Mouse (Mus musculus) brain, embryonic 18.5 days (tissue): Measurements from ENCODE around the gene Fam187a.

Experiments
- DNase-seq: peaks from one replicate; pipeline ENCODE4 v3.0.0-alpha.2; 2012; ENCODE audit warnings: low read depth, low spot score

The Fam187a gene

DNA sequence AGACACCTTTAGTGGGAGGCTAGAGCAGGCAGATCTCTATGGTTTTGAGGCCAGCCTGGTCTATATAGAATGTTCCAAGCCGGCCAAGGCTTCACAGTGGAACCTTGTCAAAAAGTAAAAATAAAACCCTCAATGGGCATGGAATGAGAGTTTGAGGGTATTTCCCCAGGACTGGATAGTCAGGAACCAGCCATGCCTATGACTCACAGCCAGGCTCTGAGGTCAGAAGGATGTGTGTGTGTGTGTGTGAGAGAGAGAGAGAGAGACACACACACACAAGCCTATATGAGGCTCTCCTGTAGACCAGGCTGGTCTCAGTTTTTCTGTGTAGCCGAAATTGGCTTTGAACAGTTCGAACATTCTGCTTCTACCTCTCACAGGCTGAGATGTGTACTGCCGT is 9.7 kb downstream of the Fam187a start:
- DNase-seq: no peak

GRCm38 (mm10) chr11:102895779-102896178 is 10.8 kb downstream of the Fam187a start:
- no peak for DNase-seq

- DNase-seq: no peak
These were observed 11.7 kb downstream of the Fam187a start for GRCm38 (mm10) chr11:102896641-102897040.

- DNase-seq: no peak
These were observed 13.4 kb downstream of the Fam187a start for GRCm38 (mm10) chr11:102898408-102898807.

- no peak for DNase-seq
These were observed 15.8 kb downstream of the Fam187a start, which contains the start of gene Gfap for GRCm38 (mm10) chr11:102900763-102901162. TSS of gene Gfap (minus strand) at chr11:102900912.

- no peak for DNase-seq
These were observed 16.2 kb downstream of the Fam187a start for GRCm38 (mm10) chr11:102901199-102901598.

DNA sequence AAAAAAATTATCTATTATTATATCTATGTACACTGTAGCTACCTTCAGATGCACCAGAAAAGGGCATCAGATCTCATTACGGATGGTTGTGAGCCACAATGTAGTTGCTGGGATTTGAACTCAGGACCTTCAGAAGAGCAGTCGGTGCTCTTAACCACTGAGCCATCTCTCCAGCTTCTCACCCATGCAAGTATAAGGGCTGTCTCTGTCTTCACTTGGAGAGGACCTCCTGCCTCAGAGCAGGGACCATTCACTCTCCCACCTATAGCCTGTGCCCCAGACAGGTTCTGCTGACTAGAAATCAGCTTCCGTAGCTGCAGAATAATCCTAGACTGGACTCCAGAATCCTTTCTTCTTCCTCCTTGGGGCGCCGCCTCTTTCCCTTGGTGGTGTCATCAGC is 17.1 kb downstream of the Fam187a start:
- DNase-seq: no peak

DNA sequence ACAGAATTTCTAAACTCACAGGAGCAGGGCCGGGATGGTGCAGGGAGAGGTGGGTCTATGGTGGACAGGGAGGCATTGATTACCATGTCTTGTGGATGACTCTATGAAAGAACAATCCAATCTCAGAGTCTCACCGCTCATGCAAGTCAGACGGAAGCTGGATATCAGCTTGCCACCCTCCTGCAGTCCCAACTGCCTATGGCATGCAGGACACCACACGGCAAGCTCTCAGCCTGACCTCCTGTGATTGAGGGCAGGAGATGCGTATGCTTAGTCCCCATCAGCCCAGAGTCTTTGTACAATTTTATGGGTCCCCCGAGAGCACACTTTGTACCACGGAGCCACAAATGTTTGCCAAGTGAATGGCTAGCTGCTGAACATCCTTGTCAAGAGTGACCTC is 18.7 kb downstream of the Fam187a start:
- DNase-seq: no peak

DNA sequence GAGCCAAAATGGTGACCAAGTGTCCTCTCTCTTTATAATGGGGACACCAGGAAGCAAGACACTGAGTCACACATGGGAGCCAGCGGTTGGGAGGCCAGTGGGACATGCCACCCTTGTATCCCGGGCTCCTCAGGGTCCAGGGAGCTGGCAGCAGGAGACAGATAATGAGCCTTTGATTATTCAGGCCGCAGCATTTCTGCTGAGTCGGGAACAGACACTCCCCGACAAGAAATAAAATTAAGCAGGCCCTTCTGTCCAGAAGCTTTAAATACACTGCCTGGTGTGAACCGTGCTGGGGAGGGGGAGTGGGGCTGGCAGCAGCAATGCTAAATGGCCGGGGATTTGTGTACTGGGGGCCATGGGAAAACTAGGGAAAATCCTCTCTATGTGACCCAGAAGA is 26.4 kb downstream of the Fam187a start:
- DNase-seq: no peak

DNA sequence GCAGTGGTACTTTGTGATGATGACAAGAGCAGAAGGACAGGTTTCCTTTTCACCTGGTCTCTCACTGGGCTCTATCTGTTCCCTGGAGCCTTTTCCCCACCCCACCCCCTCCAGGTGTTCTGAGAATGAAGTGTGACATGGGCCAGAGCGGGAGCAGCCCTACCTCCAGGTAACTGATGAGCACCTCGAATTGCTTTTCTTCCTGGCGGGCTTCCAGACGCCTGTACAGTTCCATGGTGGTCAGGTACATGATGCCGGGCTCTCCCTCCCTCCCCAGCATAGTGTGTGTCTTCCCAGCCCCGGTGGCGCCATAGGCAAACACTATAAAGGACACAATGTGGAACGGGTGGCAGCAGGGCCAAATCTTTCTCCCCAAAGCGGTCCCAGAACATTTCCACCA is 30.4 kb downstream of the Fam187a start:
- DNase-seq: no peak

DNA sequence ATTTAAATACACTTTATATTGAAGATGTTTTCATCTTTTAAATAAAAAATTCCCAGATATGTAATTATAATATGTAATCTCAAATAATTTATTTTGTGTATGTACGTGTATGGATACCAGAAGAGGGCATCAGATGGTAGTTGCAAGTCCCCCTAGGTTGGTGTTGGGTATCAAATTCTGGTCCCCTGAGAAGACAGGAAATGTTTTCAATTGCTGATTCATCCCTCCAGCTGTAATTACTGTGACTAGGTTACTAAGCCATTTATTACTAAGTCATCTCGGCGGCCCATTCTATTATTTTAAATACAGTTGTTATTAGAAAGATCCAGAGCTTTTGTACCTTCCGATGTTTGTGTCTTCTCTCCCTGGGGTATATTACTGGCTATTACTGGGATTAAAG is 33.1 kb downstream of the Fam187a start:
- no peak for DNase-seq

DNA sequence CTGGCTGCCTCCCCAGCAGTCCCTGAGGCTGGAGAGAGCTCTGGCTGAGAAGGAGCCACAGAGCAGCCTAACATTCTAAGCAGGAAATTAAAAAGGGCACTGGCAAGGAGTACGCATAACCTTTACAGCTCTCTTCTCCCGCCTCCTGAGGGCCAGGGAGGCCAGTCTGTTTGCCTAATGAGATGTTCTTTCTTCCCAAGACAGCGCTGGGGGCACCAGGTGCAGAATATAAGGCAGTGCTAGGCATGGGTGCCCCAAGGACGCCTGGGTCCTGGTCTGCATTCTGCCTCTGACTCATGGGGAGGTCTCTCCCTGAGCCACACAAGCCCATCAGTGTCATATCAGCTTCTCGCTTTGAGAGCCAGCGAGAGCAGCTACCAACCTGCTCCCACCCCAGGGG is 36.5 kb downstream of the Fam187a start:
- DNase-seq: no peak

GRCm38 (mm10) chr11:102924557-102925350 is 39.8 kb downstream of the Fam187a start, which contains the start of gene Kif18b:
TSS of gene Kif18b (minus strand) at chr11:102925124.
- DNase-seq: peak; percentile 87

GRCm38 (mm10) chr11:102925351-102925717 is 40.4 kb downstream of the Fam187a start:
- no peak for DNase-seq

DNA sequence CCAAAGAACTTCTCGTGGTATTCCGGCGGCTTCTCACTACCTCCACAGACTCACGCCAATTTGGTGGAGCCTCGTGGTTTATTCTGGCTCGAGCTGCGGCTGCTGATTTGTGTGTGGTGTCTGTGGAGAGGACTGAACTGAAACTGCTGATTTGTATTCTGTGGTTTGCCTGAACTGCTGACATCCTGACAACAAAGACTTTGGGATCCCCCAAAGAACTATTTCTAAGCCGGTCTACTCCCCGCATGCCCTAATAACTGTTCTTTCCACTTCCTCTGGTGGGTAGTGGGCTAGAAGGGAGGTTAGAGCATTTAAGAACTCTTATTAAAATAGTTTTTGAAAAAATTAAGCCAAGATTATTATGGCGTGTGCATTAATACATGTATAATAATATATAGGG is 45.7 kb downstream of the Fam187a start:
- DNase-seq: no peak

GRCm38 (mm10) chr11:102936272-102936671 is 51.3 kb downstream of the Fam187a start:
- DNase-seq: no peak
